Mouse (Mus musculus) spleen, postnatal 14 days (tissue): ENCODE measurements around the gene Best1.

Experiments
- DNase-seq, 2 experiments: peaks; one replicate each; pipeline ENCODE4 v3.0.0; 2021 to 2022; ENCODE audit warnings: low spot score in 2 of 2

Gene Best1

DNA sequence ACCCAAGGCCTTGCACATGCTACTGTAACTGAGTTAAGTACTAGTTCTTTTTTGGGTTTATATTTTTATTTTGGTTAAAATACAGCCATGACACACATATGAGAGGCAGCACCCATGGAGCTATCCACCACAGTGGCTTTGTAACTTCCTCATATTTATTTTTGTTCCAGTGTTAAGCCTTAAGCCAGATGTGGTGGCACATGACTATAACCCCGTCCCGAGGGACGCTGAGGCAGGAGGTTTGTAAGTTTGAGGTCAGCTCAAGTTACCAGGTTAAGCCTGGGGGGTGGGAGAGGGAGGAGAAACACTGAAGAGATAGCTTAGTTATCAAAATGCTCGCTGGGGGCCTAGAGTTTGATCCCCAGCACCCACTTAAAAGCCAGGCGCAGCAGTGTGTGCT lies 64.9 kb downstream of the Best1 start:
- DNase-seq = peak in 1 of 2 experiments; percentile 28
